Mouse (Mus musculus) bone marrow, adult 2 months (tissue): Measurements from ENCODE around the gene Gjb2.

ENCODE experiments used
- CTCF ChIP-seq: fragments of 200-500 bp; IDR thresholded peaks from 2 replicates; pipeline ENCODE4 v1.5.1; 2011; ENCODE audit warnings: low read length, control low read depth; ENCODE audit not compliant: control insufficient read depth, insufficient read depth
- POLR2A ChIP-seq: fragments of 200-500 bp; IDR thresholded peaks from 2 replicates; pipeline ENCODE4 v1.6.1; 2011; ENCODE audit warnings: low read depth, mild to moderate bottlenecking, control low read depth, low read length, borderline replicate concordance; ENCODE audit not compliant: control insufficient read depth

DNA sequence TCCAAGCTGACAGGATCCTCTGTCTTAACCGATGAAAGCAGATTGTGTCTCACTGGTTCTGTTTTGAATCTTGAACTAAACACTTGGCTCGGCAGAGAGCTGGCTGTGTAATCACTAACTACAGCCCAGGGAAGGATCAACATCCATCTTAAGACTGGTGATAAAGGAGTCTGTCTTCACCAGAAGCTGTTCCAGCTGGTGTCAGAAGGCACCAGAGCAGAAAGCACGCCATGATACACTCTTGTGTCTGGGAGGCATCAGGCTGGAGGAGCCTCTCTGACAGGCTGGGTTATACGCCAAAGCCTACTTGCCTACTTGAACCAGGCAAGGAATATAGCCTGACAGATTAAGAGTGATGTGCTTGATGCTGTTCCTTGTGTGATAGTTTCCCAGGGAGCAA is 41.2 kb upstream of the Gjb2 start:
- no peak for TF ChIP-seq CTCF
- TF ChIP-seq POLR2A: no peak
